Mouse (Mus musculus): ENCODE results near the gene Ntf5.
"Not testable (repeated sequence)": the region's sequence is repeated elsewhere in the genome, so short reads cannot be mapped to it uniquely, and the experiment has no call there.

Gene Ntf5

GRCm38 (mm10) chr7:45413113-45413863, at the start of gene Ntf5:
Ntf5 (plus strand) TSS chr7:45413695.
- DNase-seq (ENCODE audit: low spot score): peak; percentile 34

GRCm38 (mm10) chr7:45363983-45364382, 49.5 kb upstream of the Ntf5 start:
- DNase-seq (ENCODE audit: low spot score): no peak

- no peak for DNase-seq (ENCODE audit: low spot score)
Observed at GRCm38 (mm10) chr7:45365742-45366651, 47.5 kb upstream of the Ntf5 start.

- DNase-seq (ENCODE audit: low spot score): no peak
Observed at GRCm38 (mm10) chr7:45366652-45367019, 46.9 kb upstream of the Ntf5 start, which contains the start of gene Ppfia3. Ppfia3 (minus strand) TSS chr7:45367019.

- peak; percentile 96 for DNase-seq (ENCODE audit: low spot score)
Observed at GRCm38 (mm10) chr7:45367020-45367880, 46.2 kb upstream of the Ntf5 start.

GRCm38 (mm10) chr7:45368178-45368577, 45.3 kb upstream of the Ntf5 start:
- DNase-seq (ENCODE audit: low spot score): no peak

GRCm38 (mm10) chr7:45369022-45369745, 44.3 kb upstream of the Ntf5 start:
- no peak for DNase-seq (ENCODE audit: low spot score)

- no peak for DNase-seq (ENCODE audit: low spot score)
Observed at GRCm38 (mm10) chr7:45369836-45370474, 43.5 kb upstream of the Ntf5 start.

- peak; percentile 90 for DNase-seq (ENCODE audit: low spot score)
Observed at GRCm38 (mm10) chr7:45370475-45371311, 42.8 kb upstream of the Ntf5 start, which contains the start of gene Lin7b. Lin7b (minus strand) TSS chr7:45370583.

- no peak for DNase-seq (ENCODE audit: low spot score)
Observed at GRCm38 (mm10) chr7:45372371-45372770, 41.1 kb upstream of the Ntf5 start.

GRCm38 (mm10) chr7:45374620-45375019, 38.9 kb upstream of the Ntf5 start:
- DNase-seq (ENCODE audit: low spot score): no peak

GRCm38 (mm10) chr7:45376057-45376456, 37.4 kb upstream of the Ntf5 start:
- no peak for DNase-seq (ENCODE audit: low spot score)

GRCm38 (mm10) chr7:45386077-45386476, 27.4 kb upstream of the Ntf5 start:
- DNase-seq (ENCODE audit: low spot score): no peak

GRCm38 (mm10) chr7:45395129-45395541, 18.4 kb upstream of the Ntf5 start:
- no peak for DNase-seq (ENCODE audit: low spot score)

GRCm38 (mm10) chr7:45395578-45396336, 17.7 kb upstream of the Ntf5 start, which contains the start of gene Snrnp70:
Snrnp70 (minus strand) TSS chr7:45395742.
- DNase-seq (ENCODE audit: low spot score): peak; percentile 100

GRCm38 (mm10) chr7:45396337-45396775, 17.1 kb upstream of the Ntf5 start:
- not testable (repeated sequence) for DNase-seq (ENCODE audit: low spot score)

GRCm38 (mm10) chr7:45396787-45397186, 16.7 kb upstream of the Ntf5 start:
- DNase-seq (ENCODE audit: low spot score): no peak

- no peak for DNase-seq (ENCODE audit: low spot score)
Observed at GRCm38 (mm10) chr7:45401521-45402085, 11.9 kb upstream of the Ntf5 start.

All from lung, postnatal 25 days (tissue).